ENCODE assay signal across 11 mouse cellular contexts in genomic region chr11:55262000-55262399, GRCm38 (mm10). TPM values are rescaled to one million over a fixed set of nuclear protein-coding genes. Genes with fewer than 3 reads are reported as not detected.
DNase-seq lines count a peak whose midpoint lies in the region; ATAC-seq and TF ChIP-seq lines count a peak whose summit lies in the region.
"Had no signal": no experiment of that assay in that cellular context is flagged by ENCODE, and none has a peak within 500 bp of the region (broad histone marks: within the 10 kb centered on the region; RNA-seq: fewer than 3 reads in every experiment).

No protein-coding gene starts in this region.

- WGBS in kidney, adult 2 months: 53% methylated on average over 5 of the region's 5 CpGs

- TF ChIP-seq CTCF in kidney, adult 2 months (conservative IDR thresholded peaks at IDR 0.05; ENCODE audit: insufficient read depth, insufficient read length, low read depth, low read length): no peak

- TF ChIP-seq POLR2A in kidney, adult 2 months (IDR thresholded peaks at IDR 0.05; ENCODE audit: low read depth, low read length): no peak

- H3K4me3 ChIP-seq in kidney, adult 2 months (ENCODE audit: insufficient read depth, low read depth, low read length): no peak overlapping the region
- H3K4me3 ChIP-seq: stomach, embryonic 15.5 days had no signal

- H3K27me3 ChIP-seq in kidney, adult 2 months (replicated peaks; ENCODE audit: control insufficient read depth, insufficient read depth, low read length): no peaks in the 10 kb centered on the region
- H3K27me3 ChIP-seq: stomach, embryonic 15.5 days had no signal

- H3K27ac ChIP-seq in kidney, adult 2 months (ENCODE audit: insufficient read depth, low read depth, low read length): no peak overlapping the region
- H3K27ac ChIP-seq: stomach, embryonic 15.5 days had no signal

- intact Hi-C loops in gastrocnemius, postnatal 14 days (cut with DNase I; ENCODE audit: low total_unique reads): loop anchor here (5.0 kb wide), 1 partner anchor 115 kb away; no protein-coding TSS in a partner anchor

- peak; percentile 24 to 34 for DNase-seq in frontal cortex, postnatal 10 days (ENCODE audit: low spot score in 2 of 2)
- DNase-seq in frontal cortex, postnatal 14 days (ENCODE audit: low spot score in 2 of 2): no peak
- DNase-seq in 3134 (ENCODE audit: extremely low read depth, insufficient read length, low spot score) (peak; percentile 45), liver (no peak)
- peak; percentile 98 for DNase-seq in cerebellum, adult 11-12 months
- peak; percentile 85 for DNase-seq in gastrocnemius, postnatal 14 days
- DNase-seq in kidney, adult 2 months: no peak
- DNase-seq: lung, adult 18-20 months had no signal

- ATAC-seq in megakaryocyte, adult 5-6 weeks (ENCODE audit: poor library complexity, severe bottlenecking): no peak
- ATAC-seq: inflammation-experienced regulatory T-cells, adult 6 months had no signal

- no peaks in the 10 kb centered on the region for H3K4me1 ChIP-seq in kidney, adult 2 months (ENCODE audit: control insufficient read depth, insufficient read depth, low read length)
- H3K4me1 ChIP-seq: stomach, embryonic 15.5 days had no signal

- no peaks in the 10 kb centered on the region for H3K36me3 ChIP-seq in kidney, adult 2 months (ENCODE audit: control insufficient read depth, insufficient read depth, low read length)
- H3K36me3 ChIP-seq: stomach, embryonic 15.5 days had no signal

RNA-seq across cellular contexts. Expression of gene Slc36a1, which starts 57.9 kb away (rescaled TPM):
- 1 to 10 TPM; 4.7 to 5.7 TPM for total RNA-seq in gastrocnemius, postnatal 14 days (2021)
- 60.5 and 63.4 TPM in 2 replicates for polyA plus RNA-seq in kidney, adult 2 months (2012; rRNA removed)
- total RNA-seq in megakaryocyte, adult 5-6 weeks (2015): 22.2 and 24.7 TPM in 2 replicates
- 13.4 and 15.4 TPM in 2 replicates for total RNA-seq in megakaryocyte, adult 5-6 weeks (2017)

Comparison
In these comparisons a context has a peak if more than half of its experiments do, and no peak if none do; other contexts are left out.
1. DNase-seq: peak in frontal cortex, postnatal 10 days (2 of 2), 3134 (single experiment), cerebellum, adult 11-12 months (single experiment) and gastrocnemius, postnatal 14 days (single experiment); none in frontal cortex, postnatal 14 days (0 of 2), kidney, adult 2 months (single experiment) and liver (single experiment).